Mouse (Mus musculus): ENCODE measurements at regions not wholly inside any gene's neighbourhood (a gene's known extent, or its start where the extent isn't known, plus 50 kb on each side); places are given as distances from the start of the nearest gene placed in this dataset.

GRCm38 (mm10) chr8:8403410-8403809 is 257.6 kb downstream of the Efnb2 start:
- H3K4me3 ChIP-seq (replicated peaks; ENCODE audit: low read length), result no peak overlapping the region
- no peak overlapping the region for H3K9ac ChIP-seq (ENCODE audit: low read depth, low read length, severe bottlenecking)
- no peaks in the 10 kb centered on the region for H3K9me3 ChIP-seq (ENCODE audit: control insufficient read depth, low read length)
- no peaks in the 10 kb centered on the region for H3K27me3 ChIP-seq (ENCODE audit: control insufficient read depth, insufficient read depth, low read length)
- 78% methylated on average over 3 of the region's 3 CpGs for WGBS
- no peak overlapping the region for H3K27ac ChIP-seq (replicated peaks; ENCODE audit: low read depth, low read length)
- no peak for DNase-seq (ENCODE audit: low spot score)
- H3K36me3 ChIP-seq (ENCODE audit: control insufficient read depth, insufficient read depth, low read length), result no peaks in the 10 kb centered on the region
- H3K4me1 ChIP-seq (ENCODE audit: control insufficient read depth, insufficient read depth, low read length), result no peaks in the 10 kb centered on the region
- no peak overlapping the region for H3K4me2 ChIP-seq (replicated peaks; ENCODE audit: low read depth, low read length, severe bottlenecking)
- ATAC-seq (ENCODE audit: low FRiP score, low read depth), result no peak
- TF ChIP-seq POLR2A (IDR thresholded peaks at IDR 0.05; ENCODE audit: borderline replicate concordance, extremely low read depth, insufficient read depth, insufficient read length), result no peak

DNA sequence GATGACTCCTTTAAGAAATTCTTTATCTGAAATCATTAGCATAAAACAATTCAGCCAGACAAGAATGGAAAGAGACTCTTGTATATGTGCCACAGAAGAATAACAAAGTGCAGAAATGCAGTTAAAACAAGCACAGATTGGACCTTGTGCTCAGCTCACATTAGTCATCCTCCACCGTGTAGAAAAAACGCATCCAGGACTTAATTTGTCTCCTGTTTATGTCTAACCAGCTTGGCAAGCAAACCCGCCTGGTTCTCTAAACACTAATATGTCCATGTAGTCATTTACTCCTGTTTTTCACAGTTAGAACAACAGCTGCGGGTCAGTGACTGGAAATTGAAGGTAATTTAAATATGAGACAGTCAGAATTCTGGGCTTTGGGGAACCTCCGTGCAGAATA is 268.7 kb downstream of the Efnb2 start:
- no peak overlapping the region for H3K4me3 ChIP-seq (replicated peaks; ENCODE audit: low read length)
- no peaks in the 10 kb centered on the region for H3K9me3 ChIP-seq (ENCODE audit: control insufficient read depth, low read length)
- H3K27ac ChIP-seq (replicated peaks; ENCODE audit: low read depth, low read length), result no peak overlapping the region
- DNase-seq (ENCODE audit: low spot score) (no peak), ATAC-seq (ENCODE audit: low FRiP score, low read depth) (no peak)
- TF ChIP-seq POLR2A (IDR thresholded peaks at IDR 0.05; ENCODE audit: borderline replicate concordance, extremely low read depth, insufficient read depth, insufficient read length), result no peak
- H3K4me2 ChIP-seq (replicated peaks; ENCODE audit: low read depth, low read length, severe bottlenecking), result no peak overlapping the region
- H3K9ac ChIP-seq (ENCODE audit: low read depth, low read length, severe bottlenecking), result no peak overlapping the region
- no peaks in the 10 kb centered on the region for H3K36me3 ChIP-seq (ENCODE audit: control insufficient read depth, insufficient read depth, low read length)
- no peaks in the 10 kb centered on the region for H3K27me3 ChIP-seq (ENCODE audit: control insufficient read depth, insufficient read depth, low read length)
- WGBS, result 70% methylated on average over 5 of the region's 5 CpGs
- no peaks in the 10 kb centered on the region for H3K4me1 ChIP-seq (ENCODE audit: control insufficient read depth, insufficient read depth, low read length)

- Histone ChIP-seq H3K9me3 (ENCODE audit: control insufficient read depth, low read length) (no peaks in the 10 kb centered on the region), H3K4me2 (replicated peaks; ENCODE audit: low read depth, low read length, severe bottlenecking) (no peak overlapping the region), H3K27ac (replicated peaks; ENCODE audit: low read depth, low read length) (no peak overlapping the region), H3K4me3 (replicated peaks; ENCODE audit: low read length) (no peak overlapping the region), H3K9ac (ENCODE audit: low read depth, low read length, severe bottlenecking) (no peak overlapping the region), H3K4me1 (ENCODE audit: control insufficient read depth, insufficient read depth, low read length) (no peaks in the 10 kb centered on the region), H3K27me3 (ENCODE audit: control insufficient read depth, insufficient read depth, low read length) (no peaks in the 10 kb centered on the region), H3K36me3 (ENCODE audit: control insufficient read depth, insufficient read depth, low read length) (no peaks in the 10 kb centered on the region)
- TF ChIP-seq POLR2A (IDR thresholded peaks at IDR 0.05; ENCODE audit: borderline replicate concordance, extremely low read depth, insufficient read depth, insufficient read length), result no peak
- no peak for DNase-seq (ENCODE audit: low spot score)
- WGBS, result 90% methylated on average over 9 of the region's 9 CpGs
- no peak for ATAC-seq (ENCODE audit: low FRiP score, low read depth)
Observed at GRCm38 (mm10) chr8:8391321-8391720, 269.7 kb downstream of the Efnb2 start.

GRCm38 (mm10) chr8:8378248-8378647 is 282.8 kb downstream of the Efnb2 start:
- Histone ChIP-seq H3K9me3 (ENCODE audit: control insufficient read depth, low read length) (no peaks in the 10 kb centered on the region), H3K27me3 (ENCODE audit: control insufficient read depth, insufficient read depth, low read length) (no peaks in the 10 kb centered on the region), H3K4me1 (ENCODE audit: control insufficient read depth, insufficient read depth, low read length) (no peaks in the 10 kb centered on the region), H3K4me2 (replicated peaks; ENCODE audit: low read depth, low read length, severe bottlenecking) (no peak overlapping the region), H3K4me3 (replicated peaks; ENCODE audit: low read length) (no peak overlapping the region), H3K36me3 (ENCODE audit: control insufficient read depth, insufficient read depth, low read length) (no peaks in the 10 kb centered on the region), H3K9ac (ENCODE audit: low read depth, low read length, severe bottlenecking) (no peak overlapping the region), H3K27ac (replicated peaks; ENCODE audit: low read depth, low read length) (no peak overlapping the region)
- WGBS, result 62% methylated on average over 4 of the region's 4 CpGs
- no peak for TF ChIP-seq POLR2A (IDR thresholded peaks at IDR 0.05; ENCODE audit: borderline replicate concordance, extremely low read depth, insufficient read depth, insufficient read length)
- DNase-seq (ENCODE audit: low spot score), result no peak
- no peak for ATAC-seq (ENCODE audit: low FRiP score, low read depth)

GRCm38 (mm10) chr8:8376791-8377190 is 284.3 kb downstream of the Efnb2 start:
- no peak overlapping the region for H3K4me3 ChIP-seq (replicated peaks; ENCODE audit: low read length)
- no peak overlapping the region for H3K4me2 ChIP-seq (replicated peaks; ENCODE audit: low read depth, low read length, severe bottlenecking)
- TF ChIP-seq POLR2A (IDR thresholded peaks at IDR 0.05; ENCODE audit: borderline replicate concordance, extremely low read depth, insufficient read depth, insufficient read length), result no peak
- H3K36me3 ChIP-seq (ENCODE audit: control insufficient read depth, insufficient read depth, low read length), result no peaks in the 10 kb centered on the region
- no peak overlapping the region for H3K9ac ChIP-seq (ENCODE audit: low read depth, low read length, severe bottlenecking)
- H3K27me3 ChIP-seq (ENCODE audit: control insufficient read depth, insufficient read depth, low read length), result no peaks in the 10 kb centered on the region
- 86% methylated on average over 3 of the region's 3 CpGs for WGBS
- ATAC-seq (ENCODE audit: low FRiP score, low read depth) (no peak), DNase-seq (ENCODE audit: low spot score) (no peak)
- no peaks in the 10 kb centered on the region for H3K4me1 ChIP-seq (ENCODE audit: control insufficient read depth, insufficient read depth, low read length)
- H3K9me3 ChIP-seq (ENCODE audit: control insufficient read depth, low read length), result no peaks in the 10 kb centered on the region
- no peak overlapping the region for H3K27ac ChIP-seq (replicated peaks; ENCODE audit: low read depth, low read length)

DNA sequence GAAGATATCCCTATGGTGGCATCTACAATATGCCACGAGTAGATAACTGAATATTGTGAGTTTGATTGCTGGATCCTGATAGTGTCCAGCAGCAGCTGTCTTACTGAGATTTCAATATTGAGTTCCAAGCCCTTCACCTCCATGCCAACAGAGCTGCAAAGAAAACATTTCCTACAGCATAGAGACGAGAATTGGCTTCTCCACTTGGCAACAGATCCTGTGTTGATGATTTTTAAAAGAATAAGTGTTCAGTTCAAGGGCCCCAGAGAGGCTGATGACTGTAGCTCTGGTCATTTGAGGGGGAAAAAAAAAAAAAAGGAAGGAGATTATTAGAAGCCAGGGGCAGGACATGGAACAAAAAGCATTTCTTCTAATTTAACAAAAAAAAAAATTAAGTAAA is 284.7 kb downstream of the Efnb2 start:
- no peak overlapping the region for H3K4me2 ChIP-seq (replicated peaks; ENCODE audit: low read depth, low read length, severe bottlenecking)
- no peaks in the 10 kb centered on the region for H3K27me3 ChIP-seq (ENCODE audit: control insufficient read depth, insufficient read depth, low read length)
- no peak overlapping the region for H3K27ac ChIP-seq (replicated peaks; ENCODE audit: low read depth, low read length)
- no peaks in the 10 kb centered on the region for H3K36me3 ChIP-seq (ENCODE audit: control insufficient read depth, insufficient read depth, low read length)
- no peaks in the 10 kb centered on the region for H3K4me1 ChIP-seq (ENCODE audit: control insufficient read depth, insufficient read depth, low read length)
- no peak for TF ChIP-seq POLR2A (IDR thresholded peaks at IDR 0.05; ENCODE audit: borderline replicate concordance, extremely low read depth, insufficient read depth, insufficient read length)
- H3K4me3 ChIP-seq (replicated peaks; ENCODE audit: low read length), result no peak overlapping the region
- DNase-seq (ENCODE audit: low spot score), result no peak
- no peaks in the 10 kb centered on the region for H3K9me3 ChIP-seq (ENCODE audit: control insufficient read depth, low read length)
- no peak overlapping the region for H3K9ac ChIP-seq (ENCODE audit: low read depth, low read length, severe bottlenecking)
- WGBS, result 77% methylated on average over 2 of the region's 2 CpGs
- ATAC-seq (ENCODE audit: low FRiP score, low read depth), result no peak

All from limb, embryonic 14.5 days (tissue).